Mouse (Mus musculus): ENCODE measurements around the gene Olig2. TPM values are rescaled to one million over a fixed set of nuclear protein-coding genes. Genes with fewer than 3 reads are reported as not detected.
"Not testable (repeated sequence)": the region's sequence is repeated elsewhere in the genome, so short reads cannot be mapped to it uniquely, and the experiment has no call there.

The Olig2 gene
- polyA plus RNA-seq, 1 experiment from 2014 or later, result not detected

DNA sequence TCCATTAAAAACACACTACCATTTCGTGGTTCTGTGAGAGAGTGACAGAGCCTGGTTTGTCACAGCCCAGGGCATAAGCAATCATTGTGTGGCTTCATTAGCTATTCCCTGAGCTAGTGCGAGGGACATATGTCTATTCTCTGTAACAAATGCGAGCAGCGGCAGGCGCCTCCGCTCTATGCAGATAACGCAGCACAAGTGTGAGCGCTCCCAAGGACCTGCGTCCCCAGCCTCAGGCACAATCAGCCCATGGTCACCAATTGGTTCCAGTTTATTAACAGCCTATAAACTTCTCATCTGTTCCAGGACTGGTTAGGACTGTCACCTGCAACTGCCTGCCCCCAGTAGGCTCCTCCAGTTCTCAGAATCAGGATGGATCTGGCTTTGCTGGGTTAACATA is 21.0 kb downstream of the Olig2 start:
- no peak for DNase-seq (ENCODE audit: low spot score)
- H3K27me3 ChIP-seq (ENCODE audit: insufficient read depth, low read length), result peaks cover 12% of the 10 kb centered on the region
- no peaks in the 10 kb centered on the region for H3K4me1 ChIP-seq (replicated peaks; ENCODE audit: insufficient read depth, low read length)
- no peak overlapping the region for H3K9ac ChIP-seq (ENCODE audit: low read depth, low read length)
- no peak for ATAC-seq (replicated peaks; ENCODE audit: low FRiP score, low read depth)
- no peak overlapping the region for H3K4me2 ChIP-seq (ENCODE audit: low read length)
- 52% methylated on average over 9 of the region's 9 CpGs for WGBS
- no peaks in the 10 kb centered on the region for H3K36me3 ChIP-seq (ENCODE audit: insufficient read depth, low read length)
- H3K4me3 ChIP-seq (replicated peaks; ENCODE audit: low read depth, low read length), result no peak overlapping the region
- no peak for TF ChIP-seq CTCF (IDR thresholded peaks at IDR 0.05; ENCODE audit: low read depth)
- no peaks in the 10 kb centered on the region for H3K9me3 ChIP-seq (replicated peaks; ENCODE audit: low read length)
- H3K27ac ChIP-seq, result no peak overlapping the region

DNA sequence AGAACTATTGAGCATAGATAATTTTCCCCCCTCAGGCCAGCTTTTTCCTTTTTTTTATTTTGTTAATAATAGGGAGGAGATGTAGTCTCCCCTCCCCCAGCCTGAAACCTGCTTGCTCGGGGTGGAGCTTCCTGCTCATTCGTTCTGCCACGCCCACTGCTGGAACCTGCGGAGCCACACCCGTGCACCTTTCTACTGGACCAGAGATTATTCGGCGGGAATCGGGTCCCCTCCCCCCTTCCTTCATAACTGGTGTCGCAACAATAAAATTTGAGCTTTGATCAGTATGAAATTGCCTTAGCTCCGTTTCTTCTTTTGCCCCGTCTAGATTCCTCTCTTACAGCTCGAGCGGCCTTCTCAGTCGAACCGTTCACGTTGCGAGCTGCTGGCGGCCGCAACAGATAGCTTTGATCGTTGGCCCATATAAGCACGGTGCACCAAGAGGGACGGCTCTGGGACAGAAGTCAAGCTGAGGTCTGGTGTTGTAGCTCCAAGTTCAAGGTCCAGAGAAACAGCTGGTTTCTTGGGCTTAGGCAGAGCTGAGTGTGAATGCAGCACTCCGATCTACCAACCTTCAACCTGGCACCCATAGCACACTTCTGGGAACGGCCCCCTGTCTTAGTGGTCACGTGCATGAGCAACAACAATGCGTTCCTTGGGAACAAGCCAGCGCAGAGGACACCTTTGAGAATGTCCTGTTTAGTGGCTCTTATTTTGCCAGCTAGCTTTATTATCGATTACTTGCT is 30.3 kb downstream of the Olig2 start:
- H3K36me3 ChIP-seq (ENCODE audit: insufficient read depth, low read length); H3K9ac ChIP-seq (ENCODE audit: low read depth, low read length); H3K27ac ChIP-seq; ATAC-seq (replicated peaks; ENCODE audit: low FRiP score, low read depth); H3K4me2 ChIP-seq (ENCODE audit: low read length); H3K4me1 ChIP-seq (replicated peaks; ENCODE audit: insufficient read depth, low read length); DNase-seq (ENCODE audit: low spot score); H3K4me3 ChIP-seq (replicated peaks; ENCODE audit: low read depth, low read length); H3K9me3 ChIP-seq (replicated peaks; ENCODE audit: low read length): not testable (repeated sequence)
- 15% methylated on average over 20 of the region's 28 CpGs for WGBS
- H3K27me3 ChIP-seq (ENCODE audit: insufficient read depth, low read length), result peaks cover 28% of the 10 kb centered on the region

DNA sequence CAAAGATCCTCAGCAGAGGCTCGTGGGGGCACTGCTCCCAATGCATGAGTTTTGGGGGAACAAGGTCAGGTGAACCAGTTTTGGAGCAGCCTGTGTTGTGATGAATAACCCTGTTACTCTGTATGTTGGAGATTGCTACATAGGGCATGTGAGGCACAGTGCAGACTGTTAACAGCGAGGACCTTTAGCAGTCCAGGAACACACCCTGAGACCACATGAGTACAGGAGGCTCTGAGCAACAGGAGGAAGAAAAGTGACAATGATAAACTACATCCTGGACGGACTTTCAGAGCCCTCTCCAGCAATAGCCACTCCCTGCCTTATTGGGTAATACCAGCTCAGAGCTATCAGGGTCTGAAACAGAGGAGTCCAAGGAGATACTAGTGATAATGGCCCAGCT is 33.7 kb downstream of the Olig2 start:
- DNase-seq (ENCODE audit: low spot score) (no peak), ATAC-seq (replicated peaks; ENCODE audit: low FRiP score, low read depth) (no peak)
- H3K36me3 ChIP-seq (ENCODE audit: insufficient read depth, low read length), result no peaks in the 10 kb centered on the region
- no peaks in the 10 kb centered on the region for H3K4me1 ChIP-seq (replicated peaks; ENCODE audit: insufficient read depth, low read length)
- 55% methylated on average over 3 of the region's 3 CpGs for WGBS
- peaks cover 28% of the 10 kb centered on the region for H3K27me3 ChIP-seq (ENCODE audit: insufficient read depth, low read length)
- H3K9me3 ChIP-seq (replicated peaks; ENCODE audit: low read length), result no peaks in the 10 kb centered on the region
- H3K9ac ChIP-seq (ENCODE audit: low read depth, low read length), result no peak overlapping the region
- no peak overlapping the region for H3K4me3 ChIP-seq (replicated peaks; ENCODE audit: low read depth, low read length)
- no peak for TF ChIP-seq CTCF (IDR thresholded peaks at IDR 0.05; ENCODE audit: low read depth)
- no peak overlapping the region for H3K4me2 ChIP-seq (ENCODE audit: low read length)
- H3K27ac ChIP-seq, result no peak overlapping the region

DNA sequence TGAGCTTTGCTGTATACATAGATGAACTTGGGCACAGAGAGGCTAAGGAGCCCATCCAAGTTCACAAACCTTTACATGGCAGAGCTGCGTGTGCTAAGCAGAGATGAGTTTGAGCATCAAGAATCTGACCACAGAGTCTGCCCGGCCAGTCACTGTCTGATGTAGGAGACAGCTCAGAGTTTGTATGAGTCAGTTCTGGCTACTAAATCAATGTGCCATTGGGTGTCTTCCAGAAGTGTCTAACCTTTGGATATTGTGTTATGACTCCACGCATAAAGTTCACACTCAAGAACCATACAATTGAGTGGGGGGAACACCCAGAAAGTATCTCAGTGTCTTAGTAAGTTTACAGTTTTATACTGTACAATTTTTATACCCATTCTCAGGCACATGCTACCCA is 35.6 kb downstream of the Olig2 start:
- H3K4me3 ChIP-seq (replicated peaks; ENCODE audit: low read depth, low read length), result no peak overlapping the region
- no peak overlapping the region for H3K4me2 ChIP-seq (ENCODE audit: low read length)
- peaks cover 32% of the 10 kb centered on the region for H3K27me3 ChIP-seq (ENCODE audit: insufficient read depth, low read length)
- WGBS, result 92% methylated on average over 3 of the region's 3 CpGs
- H3K36me3 ChIP-seq (ENCODE audit: insufficient read depth, low read length), result no peaks in the 10 kb centered on the region
- no peak for TF ChIP-seq CTCF (IDR thresholded peaks at IDR 0.05; ENCODE audit: low read depth)
- H3K9ac ChIP-seq (ENCODE audit: low read depth, low read length), result no peak overlapping the region
- H3K27ac ChIP-seq, result no peak overlapping the region
- H3K9me3 ChIP-seq (replicated peaks; ENCODE audit: low read length), result no peaks in the 10 kb centered on the region
- DNase-seq (ENCODE audit: low spot score) (no peak), ATAC-seq (replicated peaks; ENCODE audit: low FRiP score, low read depth) (no peak)
- no peaks in the 10 kb centered on the region for H3K4me1 ChIP-seq (replicated peaks; ENCODE audit: insufficient read depth, low read length)

DNA sequence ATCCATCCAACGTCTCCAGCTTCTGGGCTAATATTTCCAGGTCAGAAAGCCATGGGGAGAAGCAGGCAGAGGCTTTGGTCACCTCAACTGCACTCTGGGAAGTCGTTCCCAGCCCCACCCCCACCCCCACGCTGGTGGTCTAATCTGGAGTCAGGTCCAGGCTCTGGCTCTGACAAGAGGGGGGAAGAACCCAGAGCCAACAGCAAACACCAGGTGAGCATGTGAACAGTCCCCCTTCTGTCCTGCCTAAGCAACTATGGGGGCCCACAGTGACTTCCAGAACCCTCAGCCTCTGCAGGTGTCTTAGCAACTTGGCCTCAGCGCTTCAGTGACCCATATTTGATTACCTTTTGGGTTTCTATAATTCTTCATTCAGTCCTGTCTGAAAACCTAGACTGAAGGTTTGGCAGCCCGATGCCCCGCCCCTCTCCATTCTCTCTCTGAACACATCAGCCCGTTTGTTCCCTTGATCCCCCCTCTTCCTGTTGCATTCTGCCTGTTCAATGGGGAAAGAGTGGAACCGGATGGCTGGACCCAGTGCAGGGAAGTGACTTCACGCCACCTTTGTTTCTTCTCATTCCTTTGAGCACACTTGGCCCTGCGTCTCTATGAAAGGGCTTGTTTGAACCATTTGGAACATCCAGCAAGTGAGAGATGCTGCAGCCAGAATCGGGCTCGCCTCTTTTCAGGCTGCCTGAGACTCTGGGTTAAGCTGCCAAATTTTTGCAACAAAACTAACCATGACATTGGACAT is 37.4 kb downstream of the Olig2 start:
- no peak for TF ChIP-seq CTCF (IDR thresholded peaks at IDR 0.05; ENCODE audit: low read depth)
- Histone ChIP-seq H3K4me2 (ENCODE audit: low read length) (no peak overlapping the region), H3K9me3 (replicated peaks; ENCODE audit: low read length) (no peaks in the 10 kb centered on the region), H3K27me3 (ENCODE audit: insufficient read depth, low read length) (peaks cover 31% of the 10 kb centered on the region), H3K9ac (ENCODE audit: low read depth, low read length) (no peak overlapping the region), H3K36me3 (ENCODE audit: insufficient read depth, low read length) (no peaks in the 10 kb centered on the region), H3K27ac (no peak overlapping the region), H3K4me1 (replicated peaks; ENCODE audit: insufficient read depth, low read length) (no peaks in the 10 kb centered on the region), H3K4me3 (replicated peaks; ENCODE audit: low read depth, low read length) (no peak overlapping the region)
- no peak for ATAC-seq (replicated peaks; ENCODE audit: low FRiP score, low read depth)
- DNase-seq (ENCODE audit: low spot score), result no peak
- 25% methylated on average over 12 of the region's 12 CpGs for WGBS

DNA sequence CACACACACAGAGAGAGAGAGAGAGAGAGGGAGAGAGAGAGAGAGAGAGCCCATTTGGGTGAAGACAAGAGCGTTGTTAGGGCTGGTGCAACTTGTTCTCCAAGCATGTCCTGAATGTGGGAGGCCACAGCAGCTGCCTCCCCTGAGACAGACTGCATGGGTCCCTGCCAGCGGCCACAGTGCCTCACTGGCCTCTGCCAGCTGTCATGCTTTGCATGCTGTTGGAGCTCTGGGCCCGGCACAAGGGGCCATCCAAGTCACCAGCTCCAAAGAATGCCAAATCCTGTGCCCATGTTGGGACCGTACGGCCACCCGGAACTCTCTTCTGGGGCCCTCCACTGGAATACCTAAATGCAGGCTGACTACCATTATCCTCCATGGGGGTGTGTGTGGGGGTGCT is 40.7 kb downstream of the Olig2 start:
- no peak for TF ChIP-seq CTCF (IDR thresholded peaks at IDR 0.05; ENCODE audit: low read depth)
- Histone ChIP-seq H3K27ac (no peak overlapping the region), H3K36me3 (ENCODE audit: insufficient read depth, low read length) (no peaks in the 10 kb centered on the region), H3K27me3 (ENCODE audit: insufficient read depth, low read length) (peaks cover 55% of the 10 kb centered on the region), H3K4me2 (ENCODE audit: low read length) (no peak overlapping the region), H3K4me3 (replicated peaks; ENCODE audit: low read depth, low read length) (no peak overlapping the region), H3K9me3 (replicated peaks; ENCODE audit: low read length) (no peaks in the 10 kb centered on the region), H3K4me1 (replicated peaks; ENCODE audit: insufficient read depth, low read length) (peaks cover 12% of the 10 kb centered on the region; the same call in 1 of the 2 replicates), H3K9ac (ENCODE audit: low read depth, low read length) (no peak overlapping the region)
- 77% methylated on average over 6 of the region's 6 CpGs for WGBS
- no peak for DNase-seq (ENCODE audit: low spot score)
- ATAC-seq (replicated peaks; ENCODE audit: low FRiP score, low read depth), result no peak
